Mouse (Mus musculus) embryonic fibroblast, embryonic 13.5 days (primary cell): Measurements from ENCODE around the gene Klf11.

Source experiments
- CTCF ChIP-seq: IDR thresholded peaks from 2 replicates; pipeline ENCODE4 v1.5.1; 2011; ENCODE audit warnings: mild to moderate bottlenecking, control low read depth, low read length, moderate library complexity, borderline replicate concordance; ENCODE audit not compliant: insufficient read depth
- POLR2A ChIP-seq: IDR thresholded peaks from 2 replicates; pipeline ENCODE4 v1.6.1; 2011; ENCODE audit warnings: low read depth, mild to moderate bottlenecking, control low read depth, low read length, moderate library complexity

- TF ChIP-seq CTCF (no peak), POLR2A (no peak)
These were observed 35.7 kb downstream of the Klf11 start for GRCm38 (mm10) chr12:24686696-24687346.
